Mouse (Mus musculus) forebrain, embryonic 15.5 days (tissue): ENCODE results near the gene Tpsab1. TPM values are rescaled to one million over a fixed set of nuclear protein-coding genes. Genes with fewer than 3 reads are reported as not detected.

ENCODE experiments used
- ATAC-seq: fragments of 200-750 bp; cut with Nextera tagmentation; replicated peaks from 2 replicates; pipeline ENCODE4 v1.8.0; 2017; ENCODE audit warnings: mild to moderate bottlenecking, moderate TSS enrichment, moderate library complexity
- H3K27ac ChIP-seq: fragments of 300-500 bp; sonication (generic); replicated peaks from 2 replicates; pipeline ENCODE4 v1.5.1; 2015; ENCODE audit warnings: mild to moderate bottlenecking, inconsistent platforms
- H3K27me3 ChIP-seq: fragments of 300-500 bp; sonication (generic); 2 replicates; pipeline ENCODE4 v1.6.1; 2015; ENCODE audit warnings: inconsistent platforms
- H3K36me3 ChIP-seq: fragments of 300-500 bp; sonication (generic); 2 replicates; pipeline ENCODE4 v1.6.1; 2015; ENCODE audit warnings: mild to moderate bottlenecking, inconsistent platforms
- H3K4me1 ChIP-seq: fragments of 300-500 bp; sonication (generic); 2 replicates; pipeline ENCODE4 v1.6.1; 2015; ENCODE audit warnings: inconsistent platforms
- H3K4me2 ChIP-seq: fragments of 300-500 bp; sonication (generic); replicated peaks from 2 replicates; pipeline ENCODE4 v1.6.1; 2015; ENCODE audit warnings: mild to moderate bottlenecking, inconsistent platforms
- H3K4me3 ChIP-seq: fragments of 300-500 bp; sonication (generic); 2 replicates; pipeline ENCODE4 v1.5.1; 2015; ENCODE audit warnings: mild to moderate bottlenecking, inconsistent platforms
- H3K9ac ChIP-seq: fragments of 300-500 bp; sonication (generic); replicated peaks from 2 replicates; pipeline ENCODE4 v1.6.1; 2015; ENCODE audit warnings: mild to moderate bottlenecking, inconsistent platforms
- H3K9me3 ChIP-seq: fragments of 300-500 bp; sonication (generic); 2 replicates; pipeline ENCODE4 v1.6.1; 2016; ENCODE audit warnings: inconsistent platforms
- WGBS: fragments of 180-500 bp; shearing (Covaris S2); methylation state at CpG from one replicate; pipeline ENCODE4 v1.1.7; 2015; ENCODE audit warnings: mixed read lengths; 5-methylcytosine and 5-hydroxymethylcytosine counted together
- polyA plus RNA-seq: library from polyadenylated mRNA; unstranded; fragments of >200 nt; fragmentation: Nextera tagmentation; extraction: Ambion mirVana; gene quantifications from 2 replicates; pipeline ENCODE4 v1.2.1, GENCODE M21; 2015

Gene Tpsab1
- polyA plus RNA-seq: not detected in 2 replicates

GRCm38 (mm10) chr17:25345462-25345861 is at the start of gene Tpsab1:
Tpsab1 (minus strand) TSS chr17:25345562.
- H3K9me3 ChIP-seq: no peaks in the 10 kb centered on the region
- H3K9ac ChIP-seq: no peak within 1 kb of the TSS
- no peak within 1 kb of the TSS for H3K4me2 ChIP-seq
- H3K27ac ChIP-seq: no peak within 1 kb of the TSS
- H3K36me3 ChIP-seq: no peaks in the 10 kb centered on the region
- H3K27me3 ChIP-seq: no peaks in the 10 kb centered on the region
- no peak for ATAC-seq
- no peaks in the 10 kb centered on the region for H3K4me1 ChIP-seq
- WGBS: 90% methylated on average over 4 of the region's 4 CpGs
- H3K4me3 ChIP-seq: no peak within 1 kb of the TSS

GRCm38 (mm10) chr17:25394526-25394925 is 49.2 kb upstream of the Tpsab1 start:
- ATAC-seq: no peak
- H3K4me1 ChIP-seq: peaks cover 12% of the 10 kb centered on the region
- peaks cover 10% of the 10 kb centered on the region; the same call in 1 of the 2 replicates for H3K36me3 ChIP-seq
- H3K27me3 ChIP-seq: peaks cover 9% of the 10 kb centered on the region; the same call in 1 of the 2 replicates
- 80% methylated on average over 4 of the region's 4 CpGs for WGBS
- H3K9ac ChIP-seq: no peak overlapping the region
- H3K4me3 ChIP-seq: no peak overlapping the region
- no peak overlapping the region for H3K27ac ChIP-seq
- H3K4me2 ChIP-seq: no peak overlapping the region
- H3K9me3 ChIP-seq: no peaks in the 10 kb centered on the region

- H3K9me3 ChIP-seq: no peaks in the 10 kb centered on the region
- no peak for ATAC-seq
- H3K4me3 ChIP-seq: no peak overlapping the region
- H3K4me2 ChIP-seq: no peak overlapping the region
- H3K27ac ChIP-seq: no peak overlapping the region
- no peak overlapping the region for H3K9ac ChIP-seq
- H3K36me3 ChIP-seq: peaks cover 11% of the 10 kb centered on the region; the same call in 1 of the 2 replicates
- WGBS: 57% methylated on average over 9 of the region's 9 CpGs
- 0 out of 2 replicates have a peak, but pooled peaks cover 3% of the 10 kb centered on the region for H3K27me3 ChIP-seq
- H3K4me1 ChIP-seq: no peaks in the 10 kb centered on the region
These were observed 28.6 kb upstream of the Tpsab1 start for GRCm38 (mm10) chr17:25374011-25374410.

GRCm38 (mm10) chr17:25372491-25372890 is 27.1 kb upstream of the Tpsab1 start:
- no peaks in the 10 kb centered on the region for H3K9me3 ChIP-seq
- ATAC-seq: no peak
- H3K27ac ChIP-seq: no peak overlapping the region
- H3K4me1 ChIP-seq: no peaks in the 10 kb centered on the region
- 75% methylated on average over 8 of the region's 8 CpGs for WGBS
- peaks cover 11% of the 10 kb centered on the region; the same call in 1 of the 2 replicates for H3K36me3 ChIP-seq
- 0 out of 2 replicates have a peak, but pooled peaks cover 3% of the 10 kb centered on the region for H3K27me3 ChIP-seq
- H3K9ac ChIP-seq: no peak overlapping the region
- H3K4me2 ChIP-seq: no peak overlapping the region
- no peak overlapping the region for H3K4me3 ChIP-seq

- H3K36me3 ChIP-seq: no peaks in the 10 kb centered on the region
- H3K27me3 ChIP-seq: 0 out of 2 replicates have a peak, but pooled peaks cover 3% of the 10 kb centered on the region
- no peak within 1 kb of the TSS for H3K9ac ChIP-seq
- H3K4me2 ChIP-seq: no peak within 1 kb of the TSS
- H3K4me1 ChIP-seq: no peaks in the 10 kb centered on the region
- WGBS: 89% methylated on average over 3 of the region's 3 CpGs
- H3K27ac ChIP-seq: no peak within 1 kb of the TSS
- H3K9me3 ChIP-seq: no peaks in the 10 kb centered on the region
- H3K4me3 ChIP-seq: no peak within 1 kb of the TSS
- no peak for ATAC-seq
These were observed 23.6 kb upstream of the Tpsab1 start, which contains the start of gene Tpsg1 for GRCm38 (mm10) chr17:25368973-25369372. Tpsg1 (plus strand) TSS chr17:25369273.

GRCm38 (mm10) chr17:25366005-25366404 is 20.6 kb upstream of the Tpsab1 start, which contains the start of gene Tpsb2:
Tpsb2 (plus strand) TSS chr17:25366305.
- Histone ChIP-seq H3K4me3 (no peak within 1 kb of the TSS), H3K4me2 (no peak within 1 kb of the TSS), H3K4me1 (no peaks in the 10 kb centered on the region), H3K9ac (no peak within 1 kb of the TSS), H3K27ac (no peak within 1 kb of the TSS), H3K9me3 (no peaks in the 10 kb centered on the region), H3K27me3 (no peaks in the 10 kb centered on the region), H3K36me3 (no peaks in the 10 kb centered on the region)
- WGBS: 82% methylated on average over 2 of the region's 2 CpGs
- no peak for ATAC-seq

GRCm38 (mm10) chr17:25363726-25364125 is 18.4 kb upstream of the Tpsab1 start:
- H3K27me3 ChIP-seq: no peaks in the 10 kb centered on the region
- no peaks in the 10 kb centered on the region for H3K4me1 ChIP-seq
- H3K9ac ChIP-seq: no peak overlapping the region
- H3K4me2 ChIP-seq: no peak overlapping the region
- H3K27ac ChIP-seq: no peak overlapping the region
- no peaks in the 10 kb centered on the region for H3K9me3 ChIP-seq
- H3K36me3 ChIP-seq: no peaks in the 10 kb centered on the region
- 11% methylated on average over 1 of the region's 1 CpGs for WGBS
- no peak overlapping the region for H3K4me3 ChIP-seq
- no peak for ATAC-seq

- H3K4me3 ChIP-seq: no peak overlapping the region
- no peak for ATAC-seq
- WGBS: 71% methylated on average over 2 of the region's 2 CpGs
These were observed 15.9 kb upstream of the Tpsab1 start for GRCm38 (mm10) chr17:25361291-25361690.

GRCm38 (mm10) chr17:25341490-25341889 is 3.9 kb downstream of the Tpsab1 start:
- H3K4me3 ChIP-seq: no peak overlapping the region
- no peaks in the 10 kb centered on the region for H3K9me3 ChIP-seq
- H3K27me3 ChIP-seq: no peaks in the 10 kb centered on the region
- H3K27ac ChIP-seq: no peak overlapping the region
- no peak overlapping the region for H3K9ac ChIP-seq
- ATAC-seq: no peak
- WGBS: 54% methylated on average over 3 of the region's 3 CpGs
- H3K4me1 ChIP-seq: no peaks in the 10 kb centered on the region
- no peaks in the 10 kb centered on the region for H3K36me3 ChIP-seq
- no peak overlapping the region for H3K4me2 ChIP-seq

More at GRCm38 (mm10) chr17:25361291-25361690, 15.9 kb upstream of the Tpsab1 start:
- Histone ChIP-seq H3K4me1 (no peaks in the 10 kb centered on the region), H3K9ac (no peak overlapping the region), H3K27ac (no peak overlapping the region), H3K27me3 (no peaks in the 10 kb centered on the region), H3K9me3 (no peaks in the 10 kb centered on the region), H3K4me2 (no peak overlapping the region), H3K36me3 (no peaks in the 10 kb centered on the region)

- Histone ChIP-seq H3K4me1 (no peaks in the 10 kb centered on the region), H3K27me3 (no peaks in the 10 kb centered on the region), H3K9ac (no peak overlapping the region), H3K36me3 (no peaks in the 10 kb centered on the region), H3K27ac (no peak overlapping the region), H3K4me2 (no peak overlapping the region), H3K4me3 (no peak overlapping the region), H3K9me3 (no peaks in the 10 kb centered on the region)
- ATAC-seq: no peak
- WGBS: 92% methylated on average over 6 of the region's 6 CpGs
These were observed 5.4 kb downstream of the Tpsab1 start for GRCm38 (mm10) chr17:25340003-25340402.

GRCm38 (mm10) chr17:25338218-25338617 is 7.1 kb downstream of the Tpsab1 start:
- Histone ChIP-seq H3K4me2 (no peak overlapping the region), H3K36me3 (no peaks in the 10 kb centered on the region), H3K4me1 (no peaks in the 10 kb centered on the region), H3K9ac (no peak overlapping the region), H3K9me3 (no peaks in the 10 kb centered on the region), H3K27ac (no peak overlapping the region), H3K27me3 (no peaks in the 10 kb centered on the region), H3K4me3 (no peak overlapping the region)
- ATAC-seq: no peak
- WGBS: 87% methylated on average over 4 of the region's 4 CpGs

GRCm38 (mm10) chr17:25333943-25334342 is 11.4 kb downstream of the Tpsab1 start:
- 0% methylated on average over 8 of the region's 8 CpGs for WGBS
- Histone ChIP-seq H3K4me1 (no peaks in the 10 kb centered on the region), H3K9me3 (no peaks in the 10 kb centered on the region), H3K27ac (no peak overlapping the region), H3K36me3 (no peaks in the 10 kb centered on the region), H3K27me3 (no peaks in the 10 kb centered on the region), H3K4me2 (no peak overlapping the region), H3K4me3 (no peak overlapping the region), H3K9ac (no peak overlapping the region)
- no peak for ATAC-seq

GRCm38 (mm10) chr17:25332321-25332720 is 13.0 kb downstream of the Tpsab1 start:
- Histone ChIP-seq H3K27me3 (no peaks in the 10 kb centered on the region), H3K4me3 (no peak overlapping the region), H3K4me2 (no peak overlapping the region), H3K9me3 (no peaks in the 10 kb centered on the region), H3K4me1 (no peaks in the 10 kb centered on the region), H3K36me3 (no peaks in the 10 kb centered on the region), H3K27ac (no peak overlapping the region), H3K9ac (no peak overlapping the region)
- WGBS: 77% methylated on average over 9 of the region's 9 CpGs
- no peak for ATAC-seq
